Mouse (Mus musculus) adrenal gland (tissue): ENCODE results near the gene Naa80.

Experiments
- intact Hi-C: fragments of 180-260 bp; cut with DNase I; formaldehyde crosslinking; loops from one replicate; pipeline ENCODE4 v1.15.1; 2025

Naa80 gene

DNA sequence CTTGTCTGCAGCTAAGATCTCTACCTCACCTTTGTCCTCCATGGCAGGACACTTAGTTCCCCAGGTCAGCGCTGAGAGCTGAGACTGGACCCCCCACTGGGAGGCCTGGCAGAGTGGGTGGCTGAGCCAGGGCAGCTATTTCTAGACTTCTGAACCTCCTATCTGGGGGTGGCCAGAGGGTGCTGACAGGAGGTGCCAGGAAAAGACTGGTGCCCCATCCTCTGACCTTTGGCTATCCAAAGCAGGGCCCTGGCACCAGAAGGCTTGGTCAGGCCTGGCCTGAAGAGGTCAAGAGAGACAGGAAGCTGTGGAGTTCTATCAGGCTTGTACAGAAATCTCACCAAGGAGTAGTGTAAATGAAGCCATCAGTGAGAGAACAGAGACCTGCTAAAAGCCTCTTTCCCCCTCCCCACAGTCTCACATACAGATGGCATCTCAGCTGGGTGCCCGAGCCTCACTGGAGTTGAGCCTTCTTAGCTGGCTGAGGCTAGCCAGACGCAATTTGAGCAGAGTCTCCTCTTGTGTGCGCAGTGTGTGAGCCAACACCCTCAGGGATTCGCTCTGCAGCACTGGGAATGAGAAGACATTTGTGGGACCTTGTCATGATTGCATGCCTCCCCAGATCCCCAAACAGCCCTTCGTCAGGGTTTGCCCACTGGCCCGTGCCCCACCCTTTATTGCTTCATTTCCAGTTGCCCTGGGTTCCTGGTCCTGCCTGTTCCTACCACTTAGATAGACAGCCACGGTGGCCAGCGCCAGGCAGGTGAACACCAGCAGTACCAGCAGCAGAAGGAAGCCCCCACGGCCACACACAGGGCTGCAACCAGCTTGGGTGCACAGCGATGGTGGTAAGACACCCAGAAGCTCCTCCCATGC is 14.7 kb downstream of the Naa80 start:
- intact Hi-C loops, result no loop called here

DNA sequence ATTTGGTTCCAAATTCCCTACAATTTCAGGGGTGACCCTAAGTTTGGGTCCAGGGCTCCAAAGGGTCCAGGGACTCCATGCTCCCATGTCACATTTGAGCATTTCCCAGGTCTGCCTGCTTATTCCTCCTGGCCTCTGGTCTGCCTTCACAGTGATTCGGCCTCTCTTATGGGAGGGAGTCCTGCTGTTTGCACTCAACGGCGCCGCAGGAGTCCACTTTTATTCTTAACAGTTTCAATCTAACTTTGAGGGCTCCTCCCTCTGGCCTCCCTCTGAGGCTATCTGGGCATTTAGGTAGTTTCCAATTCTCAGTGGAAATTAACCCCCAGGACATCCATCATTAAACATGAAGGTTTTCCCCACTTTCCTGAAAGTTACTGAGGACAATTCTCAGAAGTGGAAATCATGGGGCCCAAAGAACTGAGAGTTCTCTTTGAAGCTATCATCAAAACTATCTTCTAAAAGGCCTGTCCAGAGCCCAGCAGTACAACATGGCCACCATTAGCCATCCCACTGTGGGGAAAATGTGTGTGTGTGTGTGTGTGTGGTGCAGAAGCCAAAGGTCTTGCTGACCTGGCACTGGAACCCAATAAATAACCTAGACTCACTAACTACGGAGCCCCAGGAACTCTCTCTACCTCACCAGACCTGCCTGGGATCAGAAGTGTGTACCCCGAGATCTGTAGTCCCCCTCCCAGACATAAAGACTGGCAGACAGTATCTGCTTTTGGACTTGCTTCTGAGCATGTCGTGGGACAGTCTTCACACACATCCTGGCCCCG is 15.8 kb downstream of the Naa80 start:
- intact Hi-C loops, result no loop called here

DNA sequence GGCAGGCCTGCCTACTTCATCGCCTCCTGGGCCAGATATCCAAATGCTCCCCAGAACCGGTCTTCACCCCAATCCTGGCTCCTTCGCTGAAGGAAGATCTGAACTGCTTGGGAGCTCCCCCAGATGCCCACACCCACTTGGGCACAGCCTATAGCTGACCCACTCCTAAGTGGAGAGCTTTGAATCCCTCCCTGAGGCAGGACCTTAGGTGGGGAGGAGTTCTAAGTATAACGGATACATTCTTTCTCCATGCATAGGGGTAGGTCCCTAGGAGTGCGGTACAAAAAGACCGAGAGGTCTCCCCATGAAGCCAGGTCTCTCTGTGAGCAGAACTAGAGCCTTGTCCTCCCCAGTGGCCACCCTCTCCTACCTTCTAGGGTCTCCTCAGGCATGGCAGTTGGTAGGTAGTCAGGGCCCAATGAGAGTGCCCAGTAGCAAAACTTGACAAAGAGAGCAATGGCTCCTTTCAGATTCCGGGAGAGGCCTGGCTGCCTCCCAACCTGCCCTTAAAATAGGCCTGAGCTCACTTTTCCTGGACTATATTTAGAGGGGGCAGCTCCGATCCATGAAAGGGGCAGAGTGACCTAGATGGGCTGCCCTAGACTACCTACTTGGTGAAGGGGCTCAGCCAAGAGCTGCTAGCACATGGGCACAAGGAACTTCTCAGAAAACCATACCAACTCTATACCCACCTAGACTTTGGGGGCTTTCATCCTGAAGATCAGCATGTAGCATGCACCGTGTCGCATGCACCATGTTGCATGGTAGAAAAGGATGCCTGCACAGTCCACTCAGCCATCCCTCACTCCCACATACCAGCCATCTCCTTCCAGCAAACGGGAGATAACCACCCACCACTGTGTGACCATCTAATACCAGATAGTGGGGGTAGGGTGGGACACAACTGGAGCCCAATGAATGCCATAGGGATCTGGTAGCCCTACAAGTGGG is 18.2 kb downstream of the Naa80 start:
- intact Hi-C loops, result no loop called here

DNA sequence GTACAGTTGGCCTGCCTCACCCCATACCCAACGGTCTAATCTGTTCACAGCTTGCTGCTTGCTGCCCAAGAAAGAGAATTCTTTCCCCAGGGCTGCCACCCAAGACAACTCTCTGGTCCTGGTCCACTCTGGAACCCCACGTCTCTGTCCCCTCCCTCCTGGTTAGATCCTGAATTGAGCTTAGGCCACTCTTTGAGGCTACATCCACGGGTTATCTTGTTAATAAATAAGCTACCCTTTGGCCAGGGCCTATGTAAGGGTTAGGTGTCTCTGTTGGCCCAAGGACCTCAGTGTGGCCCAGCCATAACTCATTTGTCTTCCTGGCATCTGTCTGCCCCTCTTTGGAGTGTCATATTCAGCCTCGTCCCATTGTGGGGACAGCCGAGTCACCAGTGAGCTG is 19.7 kb downstream of the Naa80 start:
- intact Hi-C loops, result no loop called here

DNA sequence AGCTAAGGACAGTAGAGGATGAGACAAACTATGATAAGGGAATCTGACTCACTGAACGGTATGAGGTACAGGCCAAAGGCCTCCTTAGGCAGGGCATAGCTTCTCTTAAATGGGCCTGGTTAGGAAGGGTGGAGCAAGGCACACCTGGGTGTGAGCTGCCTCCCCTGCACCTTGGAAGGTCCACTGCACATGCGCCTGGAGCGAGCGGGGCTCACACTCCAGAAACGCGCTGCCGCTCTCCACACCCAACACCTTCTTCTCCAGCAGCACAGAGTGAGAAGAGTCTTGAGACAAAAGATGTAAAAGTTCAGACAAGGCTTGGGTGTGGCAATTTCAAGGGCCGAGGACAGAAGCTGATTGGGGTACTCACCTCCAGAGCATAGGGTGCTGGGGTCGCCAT is 20.7 kb downstream of the Naa80 start:
- intact Hi-C loops, result no loop called here

DNA sequence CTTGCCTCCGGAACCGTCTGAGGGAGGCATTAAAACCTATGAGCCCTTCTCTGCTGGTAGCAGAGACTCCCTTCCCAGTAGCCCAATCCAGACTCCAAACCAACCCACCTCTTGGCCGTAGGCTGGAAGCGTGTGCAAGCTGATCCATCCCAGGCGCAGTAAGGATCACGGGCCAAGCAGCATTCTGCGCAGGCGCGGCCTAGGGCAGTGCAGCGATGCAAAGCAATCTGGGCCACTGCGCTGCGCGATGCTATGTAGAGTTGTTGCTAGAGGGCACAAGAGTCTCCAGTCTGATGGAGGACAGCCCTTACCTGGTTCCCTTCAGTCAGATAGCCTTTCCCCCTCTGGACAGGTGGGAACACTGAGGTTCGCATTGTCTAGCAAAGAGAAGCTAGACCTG is 21.2 kb downstream of the Naa80 start:
- intact Hi-C loops, result no loop called here

DNA sequence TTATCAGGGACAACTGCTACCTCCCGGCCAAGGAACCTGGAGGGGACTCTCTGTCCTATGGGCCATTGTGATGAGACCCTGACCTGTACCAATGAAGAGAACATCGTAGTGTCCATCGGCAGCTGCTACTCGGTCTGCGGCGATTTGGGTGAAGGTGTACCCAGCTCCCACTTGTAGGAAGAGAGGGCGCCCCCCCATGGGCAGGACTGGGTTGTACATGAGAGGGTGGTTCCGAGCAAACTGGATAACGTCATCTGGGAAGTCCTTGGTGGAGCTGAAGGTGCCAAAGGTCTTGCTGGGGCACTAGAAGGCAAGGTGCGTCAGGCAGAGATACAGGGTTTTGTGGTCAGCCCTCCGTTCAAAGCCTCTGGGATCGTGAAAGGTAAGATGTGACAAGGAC is 22.1 kb downstream of the Naa80 start:
- intact Hi-C loops, result no loop called here

DNA sequence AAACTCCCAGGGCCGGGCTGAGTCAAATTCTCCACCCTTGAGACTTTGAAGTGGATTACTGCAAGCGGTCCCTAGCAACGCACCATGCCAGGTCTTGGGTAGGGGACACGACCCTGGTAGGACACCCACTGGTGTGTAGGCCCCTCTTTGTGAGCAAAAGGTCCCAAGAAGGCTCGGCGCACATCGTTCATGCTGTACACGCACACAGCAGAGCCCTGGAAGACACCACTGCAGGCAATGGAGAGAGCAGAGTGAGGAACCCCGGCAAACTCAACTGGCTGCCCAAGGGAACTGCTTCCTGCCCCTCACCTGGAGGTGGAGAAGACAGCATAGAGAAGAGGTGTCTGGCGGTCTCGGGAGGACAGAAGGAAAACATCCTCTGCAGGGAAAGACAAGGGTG is 22.6 kb downstream of the Naa80 start:
- intact Hi-C loops, result no loop called here

DNA sequence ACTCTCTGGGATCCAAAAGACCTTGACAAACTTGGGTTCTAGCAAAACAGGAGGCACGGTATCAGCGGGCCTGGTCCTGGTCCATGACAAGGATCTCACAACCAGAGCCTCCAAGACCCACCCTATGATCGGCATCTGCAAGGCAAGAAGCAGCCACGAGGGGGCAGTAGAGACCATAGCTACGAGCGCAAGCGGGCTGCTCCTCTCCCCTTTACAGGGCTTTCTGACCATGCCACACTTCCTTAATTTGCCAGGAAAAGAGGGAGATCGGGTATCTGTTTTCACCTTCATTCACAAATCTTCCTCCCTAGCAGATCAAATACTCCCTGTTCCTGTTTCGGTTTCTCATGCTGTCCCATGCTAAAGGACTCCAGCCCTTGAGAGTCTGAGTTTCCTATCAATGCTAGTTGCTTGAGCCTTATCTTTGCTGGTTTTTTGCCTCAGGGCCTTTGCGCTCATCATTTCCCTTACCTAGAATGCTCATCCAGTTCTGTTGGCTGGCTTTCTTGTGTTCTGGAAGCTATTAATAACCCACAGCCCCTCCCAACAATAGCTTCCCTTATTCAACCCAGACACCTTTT is 23.5 kb downstream of the Naa80 start:
- intact Hi-C loops, result loop anchor here (1.0 to 2.0 kb wide), 2 partner anchors 43 to 75 kb away; no protein-coding TSS in a partner anchor

DNA sequence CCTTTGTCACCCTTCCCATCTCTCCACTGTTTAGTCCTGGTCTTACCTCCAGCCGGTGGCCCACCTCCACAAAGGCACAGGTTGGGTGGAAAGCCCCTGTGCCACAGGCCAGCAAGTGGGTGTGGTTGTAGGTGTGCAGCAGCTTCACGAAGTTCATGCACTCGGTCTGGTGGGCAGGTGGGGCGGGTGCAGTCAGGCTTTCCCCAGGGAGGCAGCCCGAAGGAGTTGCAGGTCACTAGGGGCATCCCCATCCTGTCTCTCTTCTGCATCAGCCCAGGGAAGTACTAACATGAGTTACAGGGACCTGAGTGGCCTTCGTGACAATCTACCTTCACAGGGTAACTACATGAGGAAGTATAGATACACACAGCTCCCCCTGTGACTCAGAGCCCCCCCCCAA is 24.6 kb downstream of the Naa80 start:
- intact Hi-C loops, result loop anchor here (2.0 kb wide), 1 partner anchor 74 kb away; no protein-coding TSS in a partner anchor

DNA sequence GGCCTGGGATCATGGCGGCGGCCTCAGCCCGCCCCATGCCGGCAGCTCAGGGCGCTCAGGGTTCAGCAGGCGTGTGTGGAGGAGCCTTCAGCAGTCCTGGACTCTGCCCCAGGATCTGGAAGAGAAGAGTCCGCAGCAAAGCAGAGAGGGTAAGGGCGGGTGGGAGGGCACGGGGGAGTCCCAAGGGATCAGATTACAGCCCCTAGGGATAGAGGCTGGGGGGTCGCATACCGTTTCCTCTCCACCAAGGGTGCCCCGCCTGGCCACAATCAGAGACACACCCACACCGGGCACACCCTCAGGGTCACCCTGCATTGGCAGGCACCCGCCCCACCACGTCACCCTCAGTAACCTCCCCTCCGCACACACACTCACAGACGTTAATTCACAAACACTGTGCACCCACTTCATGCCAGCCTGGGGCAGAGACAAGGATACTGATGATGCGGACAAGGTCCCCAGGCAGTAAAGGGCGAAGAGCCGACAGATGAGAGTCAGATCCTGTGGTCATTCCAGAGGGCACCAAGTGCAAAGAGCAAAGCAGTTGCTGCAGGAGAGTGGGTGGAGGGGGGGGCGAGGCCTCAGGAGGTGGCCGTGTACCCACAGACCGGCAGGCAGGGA is 26.5 kb downstream of the Naa80 start:
- intact Hi-C loops, result no loop called here

DNA sequence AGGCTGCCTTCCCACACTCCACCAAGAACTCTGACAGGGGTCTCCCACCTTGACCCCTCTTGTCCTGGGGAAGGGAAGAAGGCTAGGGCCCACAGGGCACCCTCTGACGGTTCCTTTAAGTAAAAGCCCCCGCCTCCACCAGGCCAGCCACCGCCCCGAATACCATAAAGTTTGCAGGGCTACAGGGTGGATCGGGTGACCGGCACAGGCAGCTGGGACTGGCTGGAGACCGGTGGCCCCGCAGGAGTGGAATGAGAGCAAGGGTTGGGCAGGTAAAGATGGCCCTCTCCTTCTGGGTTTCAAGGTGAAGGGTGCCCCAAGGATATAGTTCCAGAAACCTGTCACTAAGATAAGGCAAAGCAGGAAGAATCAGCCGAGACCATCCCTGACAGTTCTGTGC is 27.9 kb downstream of the Naa80 start:
- intact Hi-C loops, result no loop called here

DNA sequence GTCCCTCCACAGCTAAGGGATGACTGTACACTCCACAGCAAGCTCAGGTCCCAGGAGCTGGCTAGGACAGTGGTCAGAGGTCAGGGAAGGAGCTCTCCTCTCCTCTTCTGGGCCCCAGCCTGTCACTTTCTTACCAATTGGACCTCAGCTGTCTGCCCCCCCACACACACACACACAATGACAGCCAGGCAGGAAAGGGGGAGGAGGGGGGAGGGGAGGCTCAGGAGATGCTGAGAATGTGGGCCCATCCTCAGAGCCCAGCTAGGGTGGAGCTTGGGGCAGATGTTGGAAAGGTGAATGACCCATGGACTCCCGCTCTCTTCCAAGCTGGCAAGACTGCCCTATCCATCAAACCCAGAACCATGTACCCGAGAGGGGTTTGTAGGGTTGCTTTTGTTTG is 28.3 kb downstream of the Naa80 start:
- intact Hi-C loops, result no loop called here

DNA sequence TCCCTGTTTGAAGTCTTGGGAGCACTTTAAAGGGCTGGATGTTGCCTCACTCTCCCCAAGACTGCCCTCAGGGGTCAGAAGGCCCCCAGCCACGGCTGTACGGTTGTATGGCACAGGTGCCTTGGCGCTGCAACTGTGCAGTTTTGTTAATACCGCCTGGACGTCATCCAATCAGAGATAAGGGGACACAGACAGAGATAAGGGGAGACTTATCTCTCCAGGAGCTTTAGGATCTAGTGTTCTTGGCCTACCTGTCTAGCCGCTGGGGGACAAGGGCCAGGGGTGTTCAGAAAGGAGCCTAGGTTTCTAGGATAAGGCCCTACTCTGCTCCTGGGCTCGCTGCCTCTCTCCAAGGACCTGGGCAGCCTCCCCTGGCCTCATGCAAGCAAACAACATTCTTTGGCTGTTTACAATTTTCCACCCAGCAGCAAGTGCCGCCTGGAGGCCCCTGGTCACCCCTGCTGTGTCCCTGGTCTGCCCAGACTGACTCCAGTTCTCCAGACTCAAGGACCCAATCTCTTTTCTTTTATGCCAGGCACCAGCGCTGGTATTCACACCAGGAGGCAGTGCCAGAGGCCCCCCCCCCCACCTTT is 29.1 kb downstream of the Naa80 start:
- intact Hi-C loops, result no loop called here

DNA sequence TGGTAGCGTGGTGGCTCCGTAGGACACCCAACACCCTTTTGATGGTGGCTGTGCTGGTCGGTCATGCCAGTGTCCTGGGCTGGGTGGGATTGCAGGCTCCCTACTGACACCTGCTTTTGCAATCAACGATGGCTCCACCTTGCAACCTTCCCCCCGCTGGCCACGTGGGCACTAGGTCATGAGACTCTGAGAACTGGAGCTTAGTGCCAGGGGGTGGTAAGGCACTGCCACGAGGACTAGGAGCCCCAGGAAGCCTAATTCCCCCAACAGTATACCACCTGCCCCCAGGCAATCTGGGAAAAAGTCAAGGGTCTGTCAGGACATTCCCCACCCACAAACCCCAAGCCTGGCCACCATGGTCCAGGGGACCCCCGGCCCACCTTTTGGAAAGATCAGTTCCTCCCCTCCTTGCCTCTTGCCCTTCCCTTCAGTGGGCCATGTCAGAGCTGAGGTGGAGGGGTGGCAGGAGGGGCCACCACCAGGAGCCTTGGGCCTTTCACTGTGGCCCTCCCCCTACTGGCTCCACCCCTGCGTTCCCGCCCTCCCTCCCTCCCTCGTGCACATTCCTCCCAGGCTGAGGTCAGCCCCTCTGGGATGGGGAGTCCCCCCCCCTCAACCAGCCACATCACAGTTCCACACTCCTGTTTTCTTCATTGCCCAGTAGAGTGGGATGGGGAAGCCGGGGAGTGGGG is 30.2 kb downstream of the Naa80 start, which contains the start of gene Sema3b:
TSS of gene Sema3b (minus strand) at position 489 of the 692 bp plus-strand sequence.
- intact Hi-C loops, result no loop called here

DNA sequence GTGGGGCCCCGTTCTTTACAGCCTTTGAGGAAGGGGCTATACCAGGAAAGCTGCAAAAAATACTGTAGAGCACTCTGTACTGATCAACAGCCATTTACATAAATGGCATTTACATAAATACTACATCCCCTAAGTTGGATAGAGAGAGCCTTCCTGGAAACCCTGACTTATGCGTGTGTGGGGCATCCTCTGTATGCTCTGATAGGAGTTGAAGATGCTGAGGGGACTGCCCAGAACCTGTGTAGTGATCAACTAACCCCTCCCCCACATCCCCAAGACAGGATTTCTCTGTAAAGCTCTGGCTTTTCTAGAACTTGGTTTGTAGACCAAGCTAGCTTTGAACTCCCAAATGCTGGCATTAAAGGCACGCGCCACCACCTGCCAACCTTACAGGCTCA is 30.7 kb downstream of the Naa80 start:
- intact Hi-C loops, result no loop called here

DNA sequence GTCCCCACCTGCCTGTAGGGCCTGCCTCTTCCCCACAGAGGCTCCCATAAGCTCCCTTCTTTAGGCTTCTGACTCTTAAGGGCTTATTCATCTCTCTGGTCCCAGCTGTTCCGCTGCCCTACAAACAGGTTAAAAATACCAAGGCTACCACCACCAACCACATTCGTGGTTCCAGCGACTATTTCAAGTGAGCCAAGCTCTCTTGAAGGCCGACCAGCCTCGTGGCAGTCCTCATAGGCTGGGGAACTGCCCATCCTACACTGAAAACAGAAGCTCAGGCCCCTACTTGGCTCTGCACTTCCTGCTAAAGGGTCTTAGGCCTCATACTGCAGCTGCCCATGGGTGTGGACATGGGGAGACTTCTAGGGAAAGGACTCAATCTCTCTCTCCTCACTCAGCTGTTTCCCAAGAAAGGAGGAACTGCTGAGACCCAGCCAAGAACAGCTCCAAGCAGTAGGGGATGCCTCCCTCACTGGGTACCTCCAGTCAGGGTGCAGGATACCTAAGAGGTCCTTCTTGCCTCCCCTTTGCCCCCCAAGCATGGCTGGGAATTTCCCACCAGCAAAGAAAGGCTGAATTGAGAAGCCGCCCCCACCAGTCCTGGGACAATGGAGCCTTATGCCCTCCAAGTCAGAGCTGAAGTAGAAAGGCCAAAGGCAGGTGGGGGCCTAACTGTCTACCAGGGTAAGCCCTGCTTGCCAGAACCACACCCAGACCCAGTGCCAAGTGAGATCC is 32.9 kb downstream of the Naa80 start:
- intact Hi-C loops, result no loop called here

DNA sequence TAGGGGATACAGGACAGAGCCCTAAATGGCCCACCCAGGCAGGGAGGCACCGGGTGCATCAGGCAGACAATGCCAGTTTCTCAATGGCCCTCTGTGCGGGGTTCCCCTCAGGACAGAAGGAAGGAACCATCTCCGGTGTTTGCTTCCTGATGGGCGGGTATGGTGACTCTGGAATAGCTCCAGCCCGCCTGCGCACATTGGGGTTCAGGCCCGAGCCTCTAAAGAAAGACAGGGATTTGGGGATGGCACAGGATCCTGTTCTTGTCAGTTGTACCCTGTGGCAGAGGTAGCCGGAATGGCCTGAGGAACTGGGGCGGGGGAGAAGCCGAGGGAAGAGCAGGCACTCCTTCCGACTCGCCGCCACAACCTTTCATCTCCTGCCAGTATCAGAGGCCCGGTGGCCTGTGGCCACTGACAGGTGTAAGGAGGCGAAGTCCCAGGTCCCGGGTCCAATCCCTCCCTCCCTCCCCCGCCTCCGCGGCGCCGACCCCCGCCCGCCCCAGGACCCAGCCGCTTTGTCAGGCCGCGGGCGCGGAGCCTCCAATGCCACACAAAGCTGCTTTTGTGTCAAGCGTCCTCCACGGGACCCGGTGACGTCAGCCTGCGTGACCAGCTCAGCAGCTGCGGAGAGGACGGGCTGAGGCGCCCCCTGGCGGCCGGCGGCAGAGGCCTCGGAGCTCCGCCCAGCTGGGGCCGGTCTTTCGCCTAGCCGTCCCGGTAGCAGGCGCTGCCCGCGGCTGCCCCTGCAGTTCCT is 33.7 kb downstream of the Naa80 start:
- intact Hi-C loops, result no loop called here
